Mouse (Mus musculus) cerebellum, adult 11-12 months (tissue): ENCODE data around the gene Wbp1.

ENCODE experiments used
- DNase-seq: peaks from one replicate; pipeline ENCODE4 v3.0.0; 2022

The Wbp1 gene

DNA sequence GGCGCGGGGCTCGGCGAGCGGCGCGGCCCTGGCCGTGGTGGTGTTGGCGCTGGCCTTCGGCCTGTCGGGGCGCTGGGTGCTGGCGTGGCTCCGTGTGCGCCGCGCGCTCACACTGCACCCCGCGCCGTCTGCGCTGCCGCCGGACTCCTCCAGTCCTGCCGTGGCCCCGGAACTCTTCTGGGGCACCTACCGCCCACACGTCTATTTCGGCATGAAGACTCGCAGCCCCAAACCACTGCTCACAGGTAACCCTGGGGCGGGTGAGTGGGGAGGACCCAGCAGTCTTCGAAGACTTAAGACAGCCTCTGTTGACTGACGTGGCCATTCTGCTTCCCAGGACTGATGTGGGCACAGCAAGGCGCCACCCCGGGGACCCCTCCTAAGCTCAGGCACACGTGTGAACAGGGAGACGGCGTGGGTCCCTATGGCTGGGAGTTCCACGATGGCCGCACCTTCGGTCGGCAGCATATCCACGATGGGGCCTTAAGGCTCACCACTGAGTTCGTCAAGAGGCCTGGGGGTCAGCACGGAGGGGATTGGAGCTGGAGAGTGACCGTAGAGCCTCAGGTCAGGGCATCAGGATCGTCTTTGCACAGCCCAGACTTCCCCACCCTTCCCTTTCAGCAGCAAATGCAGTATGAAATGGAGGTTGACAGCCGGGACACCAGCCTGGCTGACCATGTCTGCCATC is 5.5 kb downstream of the Wbp1 start:
- DNase-seq = peak; percentile 62

DNA sequence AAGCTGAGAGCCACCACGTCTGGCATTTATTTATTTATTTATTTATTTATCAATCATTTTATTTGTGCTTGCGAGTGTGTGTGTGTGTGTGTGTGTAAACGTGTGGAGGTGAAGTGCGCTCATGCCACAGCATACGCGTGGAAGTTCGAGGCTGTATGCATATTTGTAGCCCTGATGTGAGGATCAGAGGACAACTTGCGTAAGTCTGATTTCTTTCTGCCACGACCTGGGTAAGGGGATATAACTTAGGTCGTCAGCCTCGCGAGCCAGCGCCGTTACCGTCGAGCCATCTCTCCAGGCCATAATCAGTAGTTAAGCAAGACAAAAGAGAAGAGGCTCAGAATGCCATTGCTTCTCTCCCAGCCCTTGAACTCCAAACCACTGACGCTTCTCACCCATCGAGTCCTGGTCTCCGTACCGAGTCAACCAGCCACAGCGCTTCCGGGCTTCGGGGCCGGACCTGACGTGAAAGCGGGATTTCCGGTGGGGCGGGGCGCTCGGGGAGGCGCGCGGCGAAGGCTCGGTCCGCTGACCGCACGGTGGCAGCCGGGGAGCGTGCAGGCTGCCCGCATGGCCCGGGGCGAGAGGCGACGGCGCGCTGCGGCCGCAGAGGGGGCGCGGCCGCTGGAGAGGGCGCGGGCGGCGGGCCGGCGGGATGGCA is 6.2 kb downstream of the Wbp1 start, which contains the start of gene Mogs:
Gene Mogs (plus strand): TSS at position 486 of the 661 bp plus-strand sequence.
- DNase-seq = peak; percentile 89

DNA sequence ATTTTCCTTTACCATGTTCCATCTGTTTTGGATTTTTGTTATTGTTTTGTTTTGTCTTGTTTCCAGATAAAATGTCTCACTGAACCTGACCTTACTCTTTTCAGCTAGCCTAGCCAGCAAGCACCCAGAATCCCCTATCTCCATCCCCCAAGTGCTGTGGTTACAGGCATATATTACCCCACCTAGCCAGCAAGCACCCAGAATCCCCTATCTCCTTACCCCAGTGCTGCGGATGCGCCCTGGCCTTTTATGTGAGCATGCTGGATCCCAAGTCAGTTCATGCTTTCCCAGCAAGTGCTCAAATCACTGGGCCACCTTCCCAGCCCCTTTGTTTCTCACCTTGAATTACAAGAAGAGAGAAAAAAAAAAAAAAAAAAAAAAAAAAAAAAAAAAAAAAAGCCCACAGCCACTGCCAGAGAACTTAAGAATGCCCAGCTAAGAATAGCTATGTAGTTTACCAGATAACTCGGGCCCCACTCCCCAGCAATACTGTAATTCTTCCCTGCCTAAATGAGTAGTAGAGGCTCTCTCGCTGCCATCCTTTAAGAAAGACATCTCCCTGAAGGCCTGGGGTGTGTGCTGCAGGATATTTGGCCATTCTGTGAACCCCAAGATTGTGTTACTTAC is 9.7 kb downstream of the Wbp1 start:
- no peak for DNase-seq

DNA sequence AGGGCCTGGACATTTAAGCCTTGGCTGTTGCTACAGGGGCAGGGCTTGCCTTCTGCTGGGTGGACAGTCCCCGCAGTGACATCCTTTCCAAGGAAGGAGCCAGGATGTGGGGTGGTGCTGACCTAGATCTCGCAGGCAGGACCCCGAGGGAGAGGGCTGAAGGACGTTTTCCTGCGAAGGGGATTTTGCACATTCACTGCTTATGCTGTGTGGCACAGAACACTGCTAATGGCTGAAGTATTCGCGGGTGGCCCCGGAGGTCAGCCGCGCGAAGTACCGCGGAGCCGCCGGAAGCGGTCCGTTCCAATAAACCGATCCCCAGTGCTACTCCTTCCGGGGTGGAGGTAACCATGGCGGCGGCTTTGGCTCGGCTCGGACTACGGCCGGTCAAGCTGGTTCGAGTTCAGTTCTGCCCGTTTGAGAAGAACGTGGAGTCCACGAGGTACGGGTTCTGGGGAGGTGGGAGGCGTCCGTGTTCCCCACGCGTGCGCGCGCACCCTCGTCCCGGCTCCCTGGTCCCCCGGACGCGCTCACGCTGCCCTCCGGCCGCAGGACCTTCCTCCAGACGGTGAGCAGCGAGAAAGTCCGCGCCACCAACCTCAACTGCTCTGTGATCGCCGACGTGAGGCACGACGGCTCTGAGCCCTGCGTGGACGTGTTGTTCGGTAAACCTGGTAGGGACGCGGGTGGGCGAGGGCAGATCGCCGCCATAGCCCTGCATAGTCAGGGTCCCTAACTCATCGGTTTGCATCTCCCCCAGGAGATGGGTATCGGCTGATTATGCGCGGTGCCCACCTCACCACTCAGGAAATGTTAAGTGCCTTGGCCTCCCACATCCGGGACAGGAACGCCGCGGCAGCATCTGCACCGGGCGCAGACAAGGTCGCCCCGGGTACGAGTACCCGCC is 12.3 kb downstream of the Wbp1 start, which contains the start of gene Mrpl53:
Gene Mrpl53 (plus strand): TSS at position 279 of the 907 bp plus-strand sequence.
- peak; percentile 84 for DNase-seq

DNA sequence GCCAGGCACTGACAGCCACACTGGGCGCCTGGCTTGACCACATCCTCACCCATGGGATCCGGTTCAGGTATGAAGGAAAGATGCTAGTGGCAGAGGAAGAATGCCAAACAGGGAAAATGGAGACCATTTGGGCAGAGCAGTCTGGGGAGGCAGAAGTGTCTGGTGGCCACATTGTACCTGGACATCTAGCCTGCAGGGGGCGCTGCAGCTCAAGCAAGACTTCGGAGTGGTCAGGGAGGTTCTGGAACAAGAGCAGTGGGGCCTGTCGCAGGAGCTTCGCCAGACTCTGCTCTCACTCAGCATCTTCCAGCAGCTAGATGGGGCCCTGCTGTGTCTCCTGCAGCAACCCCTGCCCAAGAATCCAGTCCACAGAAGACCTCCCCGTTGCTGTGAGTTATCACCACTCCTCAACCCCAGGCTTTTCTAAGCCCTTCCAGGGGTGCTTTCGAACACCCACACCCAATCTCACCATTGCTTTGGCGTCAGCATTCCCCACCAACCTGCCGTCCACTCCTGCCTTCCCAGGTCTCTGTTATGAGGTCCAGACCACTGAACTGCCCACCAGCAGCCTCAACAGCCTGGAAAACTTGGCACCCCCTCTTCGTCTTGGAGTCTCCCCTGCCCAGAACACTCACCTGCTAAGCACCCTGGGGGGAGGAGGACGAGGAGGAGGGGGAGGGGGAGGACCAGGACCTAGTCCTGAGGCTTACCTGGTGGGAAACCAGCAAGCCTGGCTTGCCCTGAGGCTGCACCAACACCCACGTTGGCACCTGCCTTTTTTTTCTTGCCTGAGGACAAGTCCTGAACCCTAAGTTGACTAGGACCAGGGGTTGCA is 13.6 kb downstream of the Wbp1 start:
- DNase-seq = peak; percentile 73

DNA sequence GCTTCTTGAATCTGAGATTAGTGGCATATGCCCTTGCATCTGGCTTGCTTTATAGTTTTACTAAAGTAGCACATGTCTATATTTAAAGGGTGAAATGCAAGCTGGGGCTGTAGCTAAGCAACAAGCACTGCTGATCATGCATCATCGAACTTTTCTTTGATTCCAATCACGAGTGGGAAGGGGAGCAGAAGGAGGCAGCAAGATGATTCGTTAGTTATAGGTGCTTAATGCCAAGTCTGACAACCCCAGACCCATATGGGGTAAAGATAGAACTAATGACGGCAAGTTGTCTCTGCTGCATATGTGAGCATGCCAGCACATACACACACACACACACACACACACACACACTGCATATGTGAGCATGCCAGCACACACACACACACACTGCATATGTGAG is 17.2 kb downstream of the Wbp1 start:
- DNase-seq = no peak

DNA sequence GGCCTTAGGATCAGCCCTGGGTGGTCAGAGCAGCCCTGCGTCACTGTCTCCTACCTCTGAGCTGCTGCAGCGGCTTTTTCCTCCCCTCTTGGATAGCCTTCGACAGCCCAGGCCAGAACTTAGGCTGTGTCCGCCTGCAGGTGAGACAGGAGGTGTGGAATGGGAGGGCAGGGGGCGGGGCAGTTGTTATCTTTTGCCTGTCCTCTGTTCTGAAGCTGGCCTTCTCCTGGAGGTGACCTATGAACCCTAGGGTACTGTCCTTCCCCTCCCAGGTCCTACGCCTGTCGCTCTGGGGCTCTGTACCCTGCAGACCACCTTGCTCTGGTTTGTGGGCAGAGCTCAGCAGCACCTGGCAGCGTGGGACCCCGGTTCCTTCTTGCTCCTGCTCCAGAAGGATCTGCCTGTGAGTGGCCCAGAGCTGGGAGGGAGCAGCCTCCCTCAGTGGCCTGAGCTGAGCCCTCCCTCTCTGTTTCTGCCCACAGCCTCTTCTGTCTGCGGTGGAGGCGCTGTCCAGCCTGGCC is 18.2 kb downstream of the Wbp1 start:
- DNase-seq = peak; percentile 42

DNA sequence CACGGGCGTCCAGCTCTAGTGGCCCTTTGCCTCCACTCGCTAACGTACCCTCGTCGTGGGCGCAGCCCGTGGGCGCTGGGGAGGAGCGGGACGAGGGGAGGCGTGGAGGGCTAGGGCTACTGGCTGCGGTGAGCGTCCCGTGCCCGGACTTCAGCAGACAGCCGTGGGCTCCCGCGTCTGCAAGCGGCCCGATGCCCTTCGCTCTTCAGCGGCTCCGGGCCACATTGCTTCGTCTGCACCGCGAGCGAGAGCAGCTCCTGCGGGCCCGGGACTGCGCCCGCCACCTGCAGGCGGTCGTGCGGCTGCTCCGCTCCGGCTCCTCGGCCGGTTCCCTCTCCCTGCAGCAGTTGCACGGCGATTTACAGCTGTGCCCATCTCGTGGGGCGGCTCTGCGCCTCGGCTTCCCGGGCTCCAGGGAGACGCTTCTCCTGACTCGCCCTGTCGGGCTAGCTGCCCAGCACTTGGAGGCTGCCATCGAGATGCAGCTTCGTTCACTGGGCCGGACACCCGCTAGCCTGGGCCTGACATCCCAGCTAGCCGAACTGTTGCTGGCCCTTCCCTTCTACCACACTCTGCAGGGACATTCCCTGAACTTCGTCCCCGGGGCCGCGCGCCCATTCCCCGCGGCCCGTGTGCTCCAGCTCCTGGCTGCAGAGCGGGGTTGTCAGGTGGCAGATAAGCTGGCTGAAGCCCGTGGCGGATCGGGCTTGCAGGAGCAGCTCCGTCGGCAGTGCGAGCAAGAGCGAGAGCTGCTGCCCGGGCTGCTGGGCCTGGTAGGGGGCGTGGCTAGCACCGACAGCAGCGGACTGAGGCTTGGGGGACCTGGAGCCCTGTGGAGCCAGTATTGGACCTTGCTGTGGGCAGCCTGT is 19.4 kb downstream of the Wbp1 start:
- peak; percentile 63 for DNase-seq

DNA sequence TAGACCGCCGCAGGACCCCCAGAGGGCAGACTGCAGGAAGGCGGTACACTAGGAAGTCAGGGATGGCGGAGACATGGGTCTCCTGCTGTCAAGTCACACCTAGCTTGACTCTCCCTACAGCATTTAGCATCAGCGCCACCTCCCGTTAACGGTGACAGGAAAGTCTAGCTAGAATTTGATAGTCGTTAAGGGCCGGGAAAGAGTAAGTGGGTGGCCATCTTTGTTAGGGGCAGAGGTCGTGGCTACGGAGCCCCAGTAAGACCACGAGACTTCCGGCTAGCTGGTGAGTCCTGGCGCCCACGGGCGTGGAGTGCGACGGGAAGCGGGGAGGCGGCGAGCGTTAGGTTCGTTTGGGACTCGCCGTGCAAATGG is 20.1 kb downstream of the Wbp1 start, which contains the start of the genes Ccdc142 and Gm42688:
Gene Ccdc142 (plus strand): TSS at position 286 of the 372 bp plus-strand sequence.
Gene Gm42688 (plus strand): TSS at position 302 of the 372 bp plus-strand sequence.
- DNase-seq = peak; percentile 92

DNA sequence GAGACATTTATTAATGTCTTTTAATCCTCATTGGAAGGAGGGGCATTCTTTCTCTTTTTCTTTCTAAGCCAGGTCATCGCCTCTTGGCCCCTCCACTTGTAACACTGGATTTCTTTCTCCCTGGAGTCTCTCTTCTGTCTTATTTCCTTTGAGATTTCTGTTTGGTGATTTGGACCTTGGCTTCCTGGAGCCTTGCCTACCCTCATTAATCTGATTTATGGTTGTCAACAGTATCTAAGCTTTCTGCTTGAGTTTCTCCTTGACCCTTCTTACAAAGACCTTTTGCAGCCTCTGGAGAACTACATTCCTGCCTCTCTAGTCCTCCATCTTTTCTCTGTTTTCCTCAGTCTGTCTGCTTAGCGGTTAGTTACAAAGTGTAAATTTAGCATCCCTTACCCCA is 22.9 kb downstream of the Wbp1 start:
- DNase-seq = no peak

DNA sequence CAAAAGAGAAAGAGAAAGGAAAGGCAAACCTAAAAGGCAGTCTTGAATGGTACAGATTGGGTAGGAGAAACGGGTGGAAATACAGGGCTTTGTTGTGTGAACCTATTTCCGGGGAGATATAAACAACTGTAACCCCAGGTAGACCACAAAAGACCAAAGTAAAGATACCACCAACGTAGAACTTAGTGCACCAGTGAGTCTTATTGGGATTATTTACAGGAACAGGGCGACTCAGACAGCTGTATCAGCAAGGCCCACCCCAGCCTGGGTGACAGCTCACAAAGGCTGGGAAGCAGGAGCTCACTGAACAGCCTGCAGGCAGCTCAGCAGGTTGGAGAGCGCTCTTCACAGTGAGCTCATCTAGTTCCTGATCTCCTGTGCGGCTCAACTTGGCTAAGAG is 25.4 kb downstream of the Wbp1 start:
- no peak for DNase-seq

DNA sequence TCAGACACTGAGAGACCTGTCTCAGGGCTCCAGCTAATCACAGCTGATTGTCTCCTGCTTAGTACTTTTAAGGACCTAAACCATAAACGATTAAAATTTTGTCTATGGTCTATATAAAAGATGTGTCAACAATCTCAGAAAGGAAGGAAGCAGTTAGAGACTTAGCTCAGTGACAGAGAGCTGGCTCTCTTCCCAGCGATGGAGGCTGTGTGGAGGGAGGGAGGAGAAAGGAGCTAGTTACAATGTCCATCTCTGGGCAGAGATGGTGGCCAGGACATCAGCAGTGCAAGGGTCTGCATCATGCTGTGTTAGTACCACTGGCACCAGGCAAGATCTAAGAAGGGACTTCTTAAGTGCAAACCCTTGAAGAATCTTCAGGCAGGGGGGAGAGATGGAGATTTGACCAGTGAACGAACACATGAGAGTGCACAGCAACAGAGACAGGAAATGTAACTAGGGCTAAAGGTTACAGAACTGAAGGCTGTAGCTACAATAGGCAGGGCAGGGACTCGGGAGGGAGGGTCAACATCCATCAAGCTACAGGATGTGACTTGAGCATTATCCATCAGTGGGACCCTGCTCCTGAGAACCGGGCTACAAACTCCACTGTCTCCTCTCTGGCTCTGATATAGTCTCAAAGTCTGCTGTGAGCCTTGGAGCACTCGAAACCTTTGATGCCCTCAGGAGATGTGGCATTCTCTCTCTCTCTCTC is 28.8 kb downstream of the Wbp1 start:
- DNase-seq = no peak

DNA sequence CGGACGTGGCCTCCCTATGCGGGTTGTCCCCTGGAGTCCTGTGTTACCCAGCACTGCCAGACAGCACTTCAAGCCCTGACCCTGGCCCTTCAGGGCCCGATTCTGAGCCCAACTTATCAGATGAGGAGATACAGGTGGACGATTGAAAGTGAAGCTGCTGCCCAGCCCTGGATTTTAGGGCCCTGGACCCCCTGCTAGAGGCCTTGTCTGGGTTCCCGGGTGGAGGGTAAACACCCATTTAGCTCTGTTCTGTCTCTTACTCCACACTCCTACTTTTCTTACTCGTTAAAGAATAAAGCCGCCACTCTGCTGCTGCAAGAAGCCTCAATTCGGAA is 33.5 kb downstream of the Wbp1 start:
- DNase-seq = no peak

DNA sequence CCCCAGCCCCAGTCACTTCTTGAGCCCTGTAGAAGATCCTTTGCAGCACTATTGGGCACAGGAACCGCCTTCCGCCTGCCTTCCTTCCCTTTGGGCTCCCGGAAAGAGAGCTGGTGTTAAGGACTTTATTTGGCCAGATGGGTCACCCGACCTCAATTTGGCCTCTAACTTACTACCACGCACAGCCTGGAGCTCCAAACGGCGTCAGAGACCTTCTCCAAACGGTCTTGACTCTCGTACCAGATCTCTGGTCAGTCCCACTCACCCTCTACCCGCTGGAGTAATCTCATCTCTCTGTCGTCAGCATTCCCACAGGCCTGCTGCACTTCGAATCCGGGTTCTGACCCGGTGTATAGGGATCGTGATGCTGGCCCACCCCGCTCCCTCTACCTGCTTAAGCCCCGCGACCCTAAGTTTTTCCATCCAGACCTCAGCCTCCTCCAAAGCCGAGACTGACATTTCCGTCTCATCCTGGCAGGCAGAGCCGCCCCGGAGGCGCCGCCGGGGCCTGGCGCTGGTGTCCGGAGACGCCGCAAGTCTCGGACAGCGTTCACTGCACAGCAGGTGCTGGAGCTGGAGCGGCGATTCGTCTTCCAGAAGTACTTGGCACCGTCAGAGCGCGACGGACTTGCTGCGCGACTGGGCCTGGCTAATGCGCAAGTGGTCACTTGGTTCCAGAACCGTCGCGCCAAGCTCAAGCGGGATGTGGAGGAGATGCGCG is 34.0 kb downstream of the Wbp1 start:
- no peak for DNase-seq

DNA sequence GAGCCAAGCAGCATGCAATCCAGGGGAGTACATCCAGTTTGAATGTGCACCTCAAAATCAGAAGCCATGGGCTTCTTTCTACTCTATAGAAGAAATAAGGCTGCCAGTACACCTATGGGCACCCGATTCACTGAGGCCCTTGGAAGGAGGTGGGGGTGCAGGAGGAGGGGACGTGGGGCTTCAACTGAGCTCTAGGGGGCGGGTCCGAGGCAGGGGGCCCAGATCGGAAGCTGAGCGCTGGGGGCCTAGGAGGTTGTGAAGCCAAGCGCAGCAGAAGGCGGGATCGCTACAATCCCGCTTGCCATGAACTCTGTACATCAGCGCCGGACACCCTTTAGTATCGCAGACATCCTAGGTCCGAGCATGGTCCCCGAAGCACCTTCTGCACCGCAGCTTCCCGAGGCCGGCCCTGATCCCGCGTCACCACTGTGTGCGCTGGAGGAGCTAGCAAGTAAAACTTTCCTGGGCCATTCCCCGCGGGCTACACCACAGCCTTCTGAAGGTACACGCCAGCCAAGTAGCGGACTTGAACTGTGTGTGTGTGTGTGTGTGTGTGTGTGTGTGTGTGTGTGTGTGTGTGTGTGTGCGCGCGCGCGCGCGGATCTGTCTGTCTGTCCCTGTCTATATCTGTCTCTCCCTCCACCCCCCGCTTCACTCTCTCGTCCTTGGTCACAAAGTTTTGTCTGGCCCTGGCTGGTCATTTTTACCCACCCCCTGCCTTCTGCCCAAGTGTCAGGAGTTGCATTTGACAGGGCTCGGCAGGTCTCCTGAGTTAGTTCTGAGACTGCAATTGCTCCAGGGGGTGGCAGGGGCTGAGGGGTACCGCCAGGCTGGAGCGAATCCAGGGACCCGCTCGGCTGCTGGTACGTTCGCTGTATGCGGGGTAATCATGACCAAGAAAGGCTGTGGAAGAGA is 35.0 kb downstream of the Wbp1 start, which contains the start of gene Lbx2:
Gene Lbx2 (plus strand): TSS at position 247 of the 915 bp plus-strand sequence.
- no peak for DNase-seq

DNA sequence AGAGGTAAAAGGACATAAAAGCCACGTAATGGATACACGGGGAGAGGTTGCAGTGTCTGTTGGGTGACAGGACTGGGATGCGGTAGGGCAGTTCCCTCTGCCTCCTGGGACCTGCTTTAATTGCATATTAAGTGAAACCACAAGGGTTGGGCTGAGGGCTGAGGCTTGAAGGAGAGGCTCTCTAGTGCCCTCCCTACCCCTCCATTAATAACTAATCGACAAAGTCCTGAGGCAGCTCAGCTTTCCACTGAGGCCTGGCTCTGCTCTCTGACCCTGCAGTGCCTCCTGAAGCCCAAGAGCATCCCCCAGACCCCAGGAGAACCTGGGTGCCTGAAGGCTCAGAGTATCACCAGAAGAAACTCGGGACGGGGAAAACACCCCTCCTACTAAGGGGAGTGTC is 36.9 kb downstream of the Wbp1 start:
- DNase-seq = no peak

DNA sequence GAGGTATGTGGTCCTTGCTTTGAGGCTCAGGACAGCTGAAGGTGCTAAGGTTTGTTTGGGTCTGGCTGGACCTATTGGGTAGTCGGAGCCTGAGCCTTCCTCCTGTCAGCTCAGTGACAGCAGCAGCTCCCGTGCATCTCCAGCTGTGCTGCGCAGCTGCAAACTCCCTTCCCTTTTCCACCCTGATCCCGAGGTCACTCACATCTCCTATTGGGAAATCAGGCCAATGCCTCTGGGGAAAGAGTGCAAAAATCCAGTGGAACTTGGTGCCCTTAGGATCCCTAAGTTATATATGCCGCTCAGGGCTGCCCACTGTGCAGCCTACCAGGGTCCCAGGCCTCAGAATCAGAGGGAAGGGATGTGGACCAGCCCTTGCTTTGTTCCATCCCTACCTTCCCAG is 37.9 kb downstream of the Wbp1 start:
- DNase-seq = no peak

DNA sequence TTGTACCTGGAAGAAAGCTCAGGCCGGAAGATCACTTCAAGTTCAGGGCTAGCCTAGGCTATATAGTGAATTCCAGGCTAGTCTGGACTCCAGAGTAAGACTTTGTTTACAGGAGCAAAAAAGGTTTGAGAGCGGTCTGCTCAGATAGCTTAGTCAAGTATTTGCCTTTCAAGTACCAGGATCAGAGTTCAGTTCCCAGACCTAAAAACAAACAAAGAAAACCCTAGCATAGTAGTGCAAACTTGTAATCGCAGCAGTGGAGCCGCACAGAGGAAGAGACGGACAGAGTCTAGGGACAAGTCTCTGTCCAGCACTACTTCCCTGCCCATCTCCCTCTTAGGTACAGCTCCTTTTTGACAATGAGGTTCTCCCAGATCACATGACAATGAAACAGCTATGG is 41.1 kb downstream of the Wbp1 start:
- no peak for DNase-seq
